Mouse (Mus musculus): Measurements from ENCODE around the gene Extl1. TPM values are rescaled to one million over a fixed set of nuclear protein-coding genes. Genes with fewer than 3 reads are reported as not detected.

Gene Extl1
- polyA plus RNA-seq, 1 experiment from 2014 or later: 0.37 TPM

- Histone ChIP-seq H3K4me3 (replicated peaks) (no peak overlapping the region), H3K4me2 (no peak overlapping the region), H3K4me1 (no peaks in the 10 kb centered on the region; the same call in 1 of the 2 replicates), H3K36me3 (replicated peaks) (no peaks in the 10 kb centered on the region), H3K27ac (no peak overlapping the region), H3K27me3 (peaks cover 9% of the 10 kb centered on the region; the same call in 1 of the 2 replicates), H3K9me3 (0 out of 2 replicates have a peak, but pooled peaks cover 4% of the 10 kb centered on the region), H3K9ac (no peak overlapping the region)
- no peak for ATAC-seq (ENCODE audit: low FRiP score)
- 55% methylated on average over 16 of the region's 16 CpGs for WGBS
These were observed 67.3 kb downstream of the Extl1 start for GRCm38 (mm10) chr4:134316390-134316789.

- 0 out of 2 replicates have a peak, but pooled peaks cover 4% of the 10 kb centered on the region for H3K9me3 ChIP-seq
- WGBS: 80% methylated on average over 8 of the region's 9 CpGs
- H3K4me1 ChIP-seq: no peaks in the 10 kb centered on the region; the same call in 1 of the 2 replicates
- peaks cover 7% of the 10 kb centered on the region; the same call in 1 of the 2 replicates for H3K27me3 ChIP-seq
- no peak overlapping the region for H3K9ac ChIP-seq
- H3K4me2 ChIP-seq: no peak overlapping the region
- no peak overlapping the region for H3K27ac ChIP-seq
- H3K4me3 ChIP-seq (replicated peaks): no peak overlapping the region
- no peaks in the 10 kb centered on the region for H3K36me3 ChIP-seq (replicated peaks)
- no peak for ATAC-seq (ENCODE audit: low FRiP score)
These were observed 68.2 kb downstream of the Extl1 start for GRCm38 (mm10) chr4:134315470-134315869.

DNA sequence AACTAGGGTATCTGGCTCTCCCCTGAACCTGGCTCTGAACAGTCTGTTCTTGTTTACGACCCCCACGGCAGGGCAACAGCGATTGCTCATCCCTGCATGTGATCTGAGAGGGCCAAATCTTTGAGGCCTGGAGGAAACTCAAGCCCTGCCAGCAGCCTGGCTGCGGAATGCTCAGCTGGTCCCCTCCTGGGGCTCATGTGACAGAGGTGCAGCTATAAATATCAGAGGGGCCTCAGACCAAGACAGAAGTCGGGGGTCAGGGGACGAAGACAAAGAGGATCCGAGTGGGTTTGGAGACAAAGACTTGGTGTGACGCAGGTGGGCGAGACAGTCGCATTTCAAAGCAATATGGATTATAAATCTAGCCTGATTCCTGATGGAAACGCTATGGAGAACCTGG lies 68.8 kb downstream of the Extl1 start, which contains the start of gene Trim63:
Gene Trim63, plus strand, starts transcription at position 245 of the 400 bp plus-strand sequence.
- 0 out of 2 replicates have a peak, but pooled peaks cover 4% of the 10 kb centered on the region for H3K9me3 ChIP-seq
- no peaks in the 10 kb centered on the region; the same call in 1 of the 2 replicates for H3K4me1 ChIP-seq
- WGBS: 53% methylated on average over 11 of the region's 11 CpGs
- H3K27ac ChIP-seq: no peak within 1 kb of the TSS
- no peak within 1 kb of the TSS for H3K4me3 ChIP-seq (replicated peaks)
- no peaks in the 10 kb centered on the region for H3K36me3 ChIP-seq (replicated peaks)
- ATAC-seq (ENCODE audit: low FRiP score): no peak
- no peak within 1 kb of the TSS for H3K9ac ChIP-seq
- H3K4me2 ChIP-seq: no peak within 1 kb of the TSS
- peaks cover 5% of the 10 kb centered on the region; the same call in 1 of the 2 replicates for H3K27me3 ChIP-seq

- WGBS: 78% methylated on average over 4 of the region's 4 CpGs
- Histone ChIP-seq H3K9me3 (0 out of 2 replicates have a peak, but pooled peaks cover 4% of the 10 kb centered on the region), H3K4me3 (replicated peaks) (no peak overlapping the region), H3K36me3 (replicated peaks) (no peaks in the 10 kb centered on the region), H3K4me2 (no peak overlapping the region), H3K27ac (no peak overlapping the region), H3K9ac (no peak overlapping the region), H3K27me3 (0 out of 2 replicates have a peak, but pooled peaks cover 3% of the 10 kb centered on the region), H3K4me1 (no peaks in the 10 kb centered on the region; the same call in 1 of the 2 replicates)
- ATAC-seq (ENCODE audit: low FRiP score): no peak
These were observed 69.5 kb downstream of the Extl1 start for GRCm38 (mm10) chr4:134314081-134314655.

DNA sequence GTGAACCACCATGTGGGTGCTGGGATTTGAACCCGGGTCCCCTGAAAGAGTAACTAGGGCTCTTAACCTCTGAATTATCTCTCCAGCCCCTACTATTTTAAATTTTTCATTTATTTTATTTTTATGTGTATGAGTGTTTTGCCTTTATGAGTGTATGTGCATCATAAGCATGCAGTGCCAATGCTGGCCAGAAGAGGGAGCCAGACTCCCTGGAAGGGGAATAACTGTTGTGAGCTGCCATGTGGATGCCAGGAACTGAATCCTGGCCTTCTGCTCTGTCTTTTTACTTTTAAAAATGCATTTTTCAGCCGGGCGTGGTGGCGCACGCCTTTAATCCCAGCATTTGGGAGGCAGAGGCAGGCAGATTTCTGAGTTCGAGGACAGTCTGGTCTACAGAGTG lies 70.7 kb downstream of the Extl1 start:
- Histone ChIP-seq H3K9me3 (0 out of 2 replicates have a peak, but pooled peaks cover 4% of the 10 kb centered on the region), H3K4me1 (peaks cover under 1% of the 10 kb centered on the region; the same call in 1 of the 2 replicates), H3K9ac (no peak overlapping the region), H3K27me3 (no peaks in the 10 kb centered on the region), H3K4me2 (no peak overlapping the region), H3K4me3 (replicated peaks) (no peak overlapping the region), H3K36me3 (replicated peaks) (no peaks in the 10 kb centered on the region), H3K27ac (no peak overlapping the region)
- WGBS: 98% methylated on average over 6 of the region's 6 CpGs
- no peak for ATAC-seq (ENCODE audit: low FRiP score)

DNA sequence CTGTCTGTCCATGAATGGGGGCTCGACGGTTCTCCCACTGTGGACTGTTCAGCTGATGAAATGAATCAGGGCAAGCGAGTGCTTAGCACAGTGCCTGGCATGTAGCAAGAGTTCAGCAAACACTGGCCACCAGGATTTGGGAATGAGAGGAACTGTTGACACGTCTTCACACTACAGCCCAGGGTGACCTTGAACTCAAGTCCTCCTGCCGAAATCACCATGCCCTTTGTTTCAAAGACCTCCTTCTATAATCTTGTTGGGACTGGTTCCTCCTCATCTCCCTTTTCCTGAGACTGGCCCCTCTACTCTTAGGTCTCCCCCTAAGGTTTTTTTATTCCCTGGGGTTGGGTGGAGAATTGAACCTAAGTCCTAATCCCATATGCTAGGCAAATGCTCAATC lies 71.3 kb downstream of the Extl1 start:
- no peak overlapping the region for H3K4me3 ChIP-seq (replicated peaks)
- H3K4me2 ChIP-seq: no peak overlapping the region
- ATAC-seq (ENCODE audit: low FRiP score): no peak
- H3K27me3 ChIP-seq: no peaks in the 10 kb centered on the region
- WGBS: 93% methylated on average over 5 of the region's 5 CpGs
- H3K9me3 ChIP-seq: 0 out of 2 replicates have a peak, but pooled peaks cover 4% of the 10 kb centered on the region
- no peak overlapping the region for H3K27ac ChIP-seq
- no peak overlapping the region for H3K9ac ChIP-seq
- H3K36me3 ChIP-seq (replicated peaks): no peaks in the 10 kb centered on the region
- H3K4me1 ChIP-seq: peaks cover 6% of the 10 kb centered on the region

- ATAC-seq (ENCODE audit: low FRiP score): no peak
- H3K9ac ChIP-seq: no peak overlapping the region
- 89% methylated on average over 9 of the region's 9 CpGs for WGBS
- H3K4me3 ChIP-seq (replicated peaks): no peak overlapping the region
- H3K9me3 ChIP-seq: 0 out of 2 replicates have a peak, but pooled peaks cover 4% of the 10 kb centered on the region
- no peak overlapping the region for H3K27ac ChIP-seq
- H3K27me3 ChIP-seq: no peaks in the 10 kb centered on the region
- H3K4me2 ChIP-seq: no peak overlapping the region
- no peaks in the 10 kb centered on the region for H3K36me3 ChIP-seq (replicated peaks)
- H3K4me1 ChIP-seq: peaks cover 10% of the 10 kb centered on the region
These were observed 71.9 kb downstream of the Extl1 start for GRCm38 (mm10) chr4:134311784-134312183.

DNA sequence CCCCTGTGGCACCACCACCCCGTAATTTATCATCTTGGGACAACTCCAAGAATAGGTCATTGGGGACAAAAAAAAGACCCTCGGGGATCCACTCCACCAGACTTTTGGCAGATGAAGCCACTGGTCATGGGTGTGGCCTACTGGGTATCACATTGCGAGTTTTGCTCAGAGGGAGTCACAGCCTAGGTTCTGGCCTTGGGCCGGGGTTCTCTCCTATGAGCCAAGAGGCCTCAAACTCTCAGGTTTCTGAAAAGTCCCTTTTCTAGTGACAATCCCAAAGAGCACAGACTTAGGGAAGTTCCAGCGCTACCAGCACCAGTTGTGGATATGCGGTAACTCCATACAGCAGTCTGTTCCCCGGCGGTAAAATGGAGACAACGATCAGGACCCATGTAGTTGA lies 73.0 kb downstream of the Extl1 start:
- WGBS: 93% methylated on average over 9 of the region's 9 CpGs
- ATAC-seq (ENCODE audit: low FRiP score): no peak

DNA sequence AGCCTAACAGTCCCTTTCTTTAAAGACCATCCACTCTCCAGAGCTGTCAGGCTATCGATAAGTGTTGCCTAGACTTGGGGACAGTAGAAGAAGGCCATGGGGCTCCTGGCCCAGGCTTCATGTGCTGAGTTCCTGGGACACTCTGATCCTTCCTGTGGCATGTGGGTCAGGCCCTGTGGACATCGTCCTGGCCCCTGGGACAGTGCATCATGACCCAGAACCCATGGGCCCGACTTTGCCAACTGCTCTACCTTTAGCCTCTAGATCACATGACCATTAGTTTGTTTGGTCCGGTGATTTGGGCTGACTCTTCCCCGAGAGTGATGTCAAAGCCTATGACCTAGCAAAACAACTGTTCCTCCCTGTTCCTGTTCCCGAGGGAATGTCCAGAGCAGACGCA lies 73.5 kb downstream of the Extl1 start:
- Histone ChIP-seq H3K27ac (no peak overlapping the region), H3K4me3 (replicated peaks) (no peak overlapping the region), H3K36me3 (replicated peaks) (no peaks in the 10 kb centered on the region), H3K27me3 (no peaks in the 10 kb centered on the region), H3K4me1 (peaks cover 10% of the 10 kb centered on the region), H3K9me3 (0 out of 2 replicates have a peak, but pooled peaks cover 4% of the 10 kb centered on the region), H3K4me2 (no peak overlapping the region), H3K9ac (no peak overlapping the region)
- ATAC-seq (ENCODE audit: low FRiP score): no peak
- WGBS: 90% methylated on average over 7 of the region's 7 CpGs

More for the DNA sequence above, 73.0 kb downstream of the Extl1 start:
- Histone ChIP-seq H3K4me2 (no peak overlapping the region), H3K27ac (no peak overlapping the region), H3K27me3 (no peaks in the 10 kb centered on the region), H3K4me1 (peaks cover 10% of the 10 kb centered on the region), H3K9me3 (0 out of 2 replicates have a peak, but pooled peaks cover 4% of the 10 kb centered on the region), H3K9ac (no peak overlapping the region), H3K4me3 (replicated peaks) (no peak overlapping the region), H3K36me3 (replicated peaks) (no peaks in the 10 kb centered on the region)

GRCm38 (mm10) chr4:134307367-134308072 lies 76.1 kb downstream of the Extl1 start:
- ATAC-seq (ENCODE audit: low FRiP score): no peak
- Histone ChIP-seq H3K4me3 (replicated peaks) (no peak overlapping the region), H3K4me1 (peaks cover 10% of the 10 kb centered on the region), H3K9ac (no peak overlapping the region), H3K4me2 (0 out of 2 replicates have a peak overlapping the region, but pooled peaks have one; percentile 19), H3K27ac (no peak overlapping the region), H3K27me3 (no peaks in the 10 kb centered on the region), H3K9me3 (no peaks in the 10 kb centered on the region), H3K36me3 (replicated peaks) (no peaks in the 10 kb centered on the region)
- 25% methylated on average over 12 of the region's 12 CpGs for WGBS

- H3K36me3 ChIP-seq (replicated peaks): no peaks in the 10 kb centered on the region
- H3K4me2 ChIP-seq: no peak overlapping the region
- no peak overlapping the region for H3K4me3 ChIP-seq (replicated peaks)
- no peak overlapping the region for H3K9ac ChIP-seq
- no peaks in the 10 kb centered on the region for H3K9me3 ChIP-seq
- no peaks in the 10 kb centered on the region for H3K27me3 ChIP-seq
- ATAC-seq (ENCODE audit: low FRiP score): no peak
- H3K4me1 ChIP-seq: peaks cover 10% of the 10 kb centered on the region
- 79% methylated on average over 2 of the region's 2 CpGs for WGBS
- no peak overlapping the region for H3K27ac ChIP-seq
These were observed 76.7 kb downstream of the Extl1 start for GRCm38 (mm10) chr4:134306963-134307362.

Data from forebrain, embryonic 12.5 days (tissue).